Mouse (Mus musculus): Measurements from ENCODE around the gene Mgea5. TPM values are rescaled to one million over a fixed set of nuclear protein-coding genes. Genes with fewer than 3 reads are reported as not detected.

The Mgea5 gene
- polyA plus RNA-seq, 1 experiment from 2014 or later: 102 TPM

GRCm38 (mm10) chr19:45795406-45795944 is 11.8 kb upstream of the Mgea5 start:
- peak overlapping the region; percentile 41; the same call in 1 of the 2 replicates for H3K4me2 ChIP-seq (replicated peaks)
- H3K36me3 ChIP-seq: no peaks in the 10 kb centered on the region
- H3K27me3 ChIP-seq: no peaks in the 10 kb centered on the region
- no peaks in the 10 kb centered on the region for H3K9me3 ChIP-seq
- no peak overlapping the region for H3K9ac ChIP-seq (replicated peaks)
- no peak for ATAC-seq
- WGBS: 33% methylated on average over 15 of the region's 15 CpGs
- no peak overlapping the region for H3K4me3 ChIP-seq (replicated peaks)
- no peak overlapping the region for H3K27ac ChIP-seq
- peaks cover 10% of the 10 kb centered on the region for H3K4me1 ChIP-seq (replicated peaks)

GRCm38 (mm10) chr19:45794718-45795117 is 11.1 kb upstream of the Mgea5 start:
- WGBS: 73% methylated on average over 6 of the region's 6 CpGs
- ATAC-seq: no peak

GRCm38 (mm10) chr19:45792404-45792803 is 8.8 kb upstream of the Mgea5 start:
- Histone ChIP-seq H3K4me1 (replicated peaks) (peaks cover 10% of the 10 kb centered on the region), H3K27ac (no peak overlapping the region), H3K36me3 (no peaks in the 10 kb centered on the region), H3K4me2 (replicated peaks) (no peak overlapping the region), H3K9ac (replicated peaks) (no peak overlapping the region), H3K27me3 (no peaks in the 10 kb centered on the region), H3K4me3 (replicated peaks) (no peak overlapping the region), H3K9me3 (no peaks in the 10 kb centered on the region)
- 82% methylated on average over 6 of the region's 6 CpGs for WGBS
- ATAC-seq: no peak

More at GRCm38 (mm10) chr19:45794718-45795117, 11.1 kb upstream of the Mgea5 start:
- no peak overlapping the region for H3K27ac ChIP-seq
- H3K4me1 ChIP-seq (replicated peaks): peaks cover 10% of the 10 kb centered on the region
- H3K9me3 ChIP-seq: no peaks in the 10 kb centered on the region
- H3K4me3 ChIP-seq (replicated peaks): no peak overlapping the region
- H3K4me2 ChIP-seq (replicated peaks): no peak overlapping the region
- no peak overlapping the region for H3K9ac ChIP-seq (replicated peaks)
- no peaks in the 10 kb centered on the region for H3K27me3 ChIP-seq
- H3K36me3 ChIP-seq: no peaks in the 10 kb centered on the region

GRCm38 (mm10) chr19:45789888-45790874 is 6.5 kb upstream of the Mgea5 start:
- no peak overlapping the region for H3K9ac ChIP-seq (replicated peaks)
- H3K4me1 ChIP-seq (replicated peaks): 0 out of 2 replicates have a peak, but pooled peaks cover 4% of the 10 kb centered on the region
- no peak for ATAC-seq
- 83% methylated on average over 13 of the region's 13 CpGs for WGBS
- no peak overlapping the region for H3K4me2 ChIP-seq (replicated peaks)
- no peaks in the 10 kb centered on the region for H3K36me3 ChIP-seq
- no peaks in the 10 kb centered on the region for H3K9me3 ChIP-seq
- H3K4me3 ChIP-seq (replicated peaks): no peak overlapping the region
- H3K27me3 ChIP-seq: no peaks in the 10 kb centered on the region
- no peak overlapping the region for H3K27ac ChIP-seq

GRCm38 (mm10) chr19:45789365-45789764 is 5.7 kb upstream of the Mgea5 start:
- Histone ChIP-seq H3K27me3 (no peaks in the 10 kb centered on the region), H3K36me3 (no peaks in the 10 kb centered on the region), H3K9me3 (no peaks in the 10 kb centered on the region), H3K4me2 (replicated peaks) (no peak overlapping the region), H3K9ac (replicated peaks) (no peak overlapping the region), H3K4me1 (replicated peaks) (0 out of 2 replicates have a peak, but pooled peaks cover 4% of the 10 kb centered on the region), H3K4me3 (replicated peaks) (no peak overlapping the region), H3K27ac (no peak overlapping the region)
- WGBS: 77% methylated on average over 7 of the region's 7 CpGs
- ATAC-seq: no peak

- H3K9ac ChIP-seq (replicated peaks): no peak overlapping the region
- 94% methylated on average over 4 of the region's 4 CpGs for WGBS
- no peaks in the 10 kb centered on the region for H3K36me3 ChIP-seq
- no peak overlapping the region for H3K4me3 ChIP-seq (replicated peaks)
- H3K9me3 ChIP-seq: no peaks in the 10 kb centered on the region
- H3K4me2 ChIP-seq (replicated peaks): no peak overlapping the region
- H3K4me1 ChIP-seq (replicated peaks): peaks cover 9% of the 10 kb centered on the region
- no peaks in the 10 kb centered on the region for H3K27me3 ChIP-seq
- no peak overlapping the region for H3K27ac ChIP-seq
- no peak for ATAC-seq
Measured at GRCm38 (mm10) chr19:45788337-45788736, 4.7 kb upstream of the Mgea5 start.

GRCm38 (mm10) chr19:45787450-45787849 is 3.8 kb upstream of the Mgea5 start:
- no peak for ATAC-seq
- H3K36me3 ChIP-seq: no peaks in the 10 kb centered on the region
- no peaks in the 10 kb centered on the region for H3K9me3 ChIP-seq
- WGBS: 74% methylated on average over 3 of the region's 3 CpGs
- no peak overlapping the region; the same call in 1 of the 2 replicates for H3K9ac ChIP-seq (replicated peaks)
- no peak overlapping the region for H3K27ac ChIP-seq
- no peak overlapping the region for H3K4me3 ChIP-seq (replicated peaks)
- H3K4me1 ChIP-seq (replicated peaks): peaks cover 5% of the 10 kb centered on the region
- no peaks in the 10 kb centered on the region for H3K27me3 ChIP-seq
- H3K4me2 ChIP-seq (replicated peaks): no peak overlapping the region

- 65% methylated on average over 3 of the region's 3 CpGs for whole genome bisulfite sequencing
- Histone ChIP-seq H3K4me2 (replicated peaks) (no peak overlapping the region), H3K9ac (replicated peaks) (no peak overlapping the region), H3K4me1 (replicated peaks) (peaks cover 24% of the 10 kb centered on the region), H3K36me3 (no peaks in the 10 kb centered on the region), H3K27ac (no peak overlapping the region), H3K4me3 (replicated peaks) (no peak overlapping the region), H3K27me3 (no peaks in the 10 kb centered on the region), H3K9me3 (no peaks in the 10 kb centered on the region)
- ATAC-seq: no peak
Measured at GRCm38 (mm10) chr19:45785470-45785869, 1.8 kb upstream of the Mgea5 start.

GRCm38 (mm10) chr19:45783933-45784576 is 418 bp upstream of the Mgea5 start:
- ATAC-seq: no peak
- Histone ChIP-seq H3K36me3 (peaks cover 4% of the 10 kb centered on the region; the same call in 1 of the 2 replicates), H3K4me3 (replicated peaks) (peak overlapping the region; percentile 100), H3K4me2 (replicated peaks) (peak overlapping the region; percentile 65), H3K4me1 (replicated peaks) (peaks cover 38% of the 10 kb centered on the region), H3K9me3 (no peaks in the 10 kb centered on the region), H3K9ac (replicated peaks) (peak overlapping the region; percentile 57; the same call in 1 of the 2 replicates), H3K27ac (peak overlapping the region; percentile 65), H3K27me3 (no peaks in the 10 kb centered on the region)
- WGBS: 32% methylated on average over 17 of the region's 17 CpGs

GRCm38 (mm10) chr19:45782315-45783001 is 1.2 kb downstream of the Mgea5 start:
- Histone ChIP-seq H3K36me3 (peaks cover 19% of the 10 kb centered on the region), H3K4me1 (replicated peaks) (peaks cover 48% of the 10 kb centered on the region), H3K9ac (replicated peaks) (peak overlapping the region; percentile 99), H3K4me3 (replicated peaks) (peak overlapping the region; percentile 100), H3K9me3 (no peaks in the 10 kb centered on the region), H3K27ac (peak overlapping the region; percentile 98), H3K4me2 (replicated peaks) (peak overlapping the region; percentile 65), H3K27me3 (no peaks in the 10 kb centered on the region)
- WGBS: 1% methylated on average over 36 of the region's 36 CpGs
- ATAC-seq: peak; percentile 52

- peak overlapping the region; percentile 65 for H3K4me2 ChIP-seq (replicated peaks)
- no peak overlapping the region for H3K27ac ChIP-seq
- no peaks in the 10 kb centered on the region for H3K9me3 ChIP-seq
- H3K4me1 ChIP-seq (replicated peaks): peaks cover 48% of the 10 kb centered on the region
- WGBS: 65% methylated on average over 8 of the region's 8 CpGs
- peak overlapping the region; percentile 100 for H3K4me3 ChIP-seq (replicated peaks)
- H3K36me3 ChIP-seq: peaks cover 27% of the 10 kb centered on the region
- H3K27me3 ChIP-seq: no peaks in the 10 kb centered on the region
- ATAC-seq: no peak
- H3K9ac ChIP-seq (replicated peaks): peak overlapping the region; percentile 99
Measured at GRCm38 (mm10) chr19:45781676-45782075, 2.0 kb downstream of the Mgea5 start.
